Mouse (Mus musculus): ENCODE measurements around the gene Nat8f7. TPM values are rescaled to one million over a fixed set of nuclear protein-coding genes. Genes with fewer than 3 reads are reported as not detected.
"Not testable (repeated sequence)": the region's sequence is repeated elsewhere in the genome, so short reads cannot be mapped to it uniquely, and the experiment has no call there.

Gene Nat8f7
- polyA plus RNA-seq (2011; ENCODE audit: insufficient read depth, insufficient read length, low read depth, missing spikeins) = not detected in 2 replicates

DNA sequence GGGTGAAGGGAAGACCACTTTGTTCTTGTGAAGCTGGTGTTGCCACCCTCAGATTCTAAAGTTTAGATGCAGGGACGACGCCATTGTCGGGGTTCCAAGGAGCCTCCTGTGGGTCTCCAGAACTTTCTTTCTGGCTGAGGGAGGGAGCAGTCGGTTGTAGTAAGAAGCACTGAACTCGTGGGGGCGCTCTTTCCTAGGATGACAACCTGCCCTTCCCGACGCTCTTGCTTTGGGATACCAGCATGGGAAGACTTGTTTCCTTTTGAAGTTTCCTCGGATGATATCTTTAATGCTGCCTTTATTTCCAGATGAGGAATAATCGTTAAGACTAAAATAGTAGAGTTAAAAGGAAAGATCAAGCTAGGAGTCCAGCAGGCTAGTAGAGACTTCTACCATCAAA, at the start of gene Nat8f7:
Nat8f7 (minus strand) TSS at position 101 of the 400 bp plus-strand sequence.
- not testable (repeated sequence) for H3K9ac ChIP-seq (ENCODE audit: low read depth, poor library complexity, severe bottlenecking); H3K4me3 ChIP-seq (ENCODE audit: low read depth, low read length); H3K9me3 ChIP-seq (replicated peaks; ENCODE audit: control insufficient read depth, insufficient read depth, low read length, poor library complexity, severe bottlenecking); H3K4me1 ChIP-seq (ENCODE audit: control insufficient read depth, insufficient read depth, low read length); H3K27ac ChIP-seq (ENCODE audit: insufficient read depth, low read length); H3K36me3 ChIP-seq (ENCODE audit: control insufficient read depth, insufficient read depth, low read length, poor library complexity, severe bottlenecking); H3K27me3 ChIP-seq (ENCODE audit: control insufficient read depth, insufficient read depth, low read length, poor library complexity, severe bottlenecking)

DNA sequence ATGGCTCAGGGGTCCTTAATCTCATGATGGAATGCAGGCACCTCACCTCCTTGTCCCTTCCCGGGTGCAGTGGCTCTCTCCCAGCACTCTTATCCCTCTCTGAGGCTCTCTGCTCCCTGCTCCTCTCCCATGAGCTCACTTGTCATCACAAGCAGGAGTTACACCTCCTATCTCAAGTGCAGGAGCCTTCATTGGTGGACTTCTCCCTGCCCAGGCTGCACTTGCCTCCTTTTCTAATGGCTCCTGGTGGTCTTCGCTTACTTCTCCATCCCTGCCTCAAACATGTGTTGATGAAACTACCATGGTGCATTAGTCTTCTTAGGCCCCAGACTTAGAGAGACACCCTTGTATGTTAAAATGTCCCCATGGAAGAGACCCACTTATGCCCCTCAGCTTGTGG, 49.7 kb upstream of the Nat8f7 start:
- H3K9ac ChIP-seq (ENCODE audit: low read depth, poor library complexity, severe bottlenecking); H3K9me3 ChIP-seq (replicated peaks; ENCODE audit: control insufficient read depth, insufficient read depth, low read length, poor library complexity, severe bottlenecking); H3K36me3 ChIP-seq (ENCODE audit: control insufficient read depth, insufficient read depth, low read length, poor library complexity, severe bottlenecking); H3K4me3 ChIP-seq (ENCODE audit: low read depth, low read length); H3K4me1 ChIP-seq (ENCODE audit: control insufficient read depth, insufficient read depth, low read length); H3K27me3 ChIP-seq (ENCODE audit: control insufficient read depth, insufficient read depth, low read length, poor library complexity, severe bottlenecking); H3K27ac ChIP-seq (ENCODE audit: insufficient read depth, low read length): not testable (repeated sequence)

DNA sequence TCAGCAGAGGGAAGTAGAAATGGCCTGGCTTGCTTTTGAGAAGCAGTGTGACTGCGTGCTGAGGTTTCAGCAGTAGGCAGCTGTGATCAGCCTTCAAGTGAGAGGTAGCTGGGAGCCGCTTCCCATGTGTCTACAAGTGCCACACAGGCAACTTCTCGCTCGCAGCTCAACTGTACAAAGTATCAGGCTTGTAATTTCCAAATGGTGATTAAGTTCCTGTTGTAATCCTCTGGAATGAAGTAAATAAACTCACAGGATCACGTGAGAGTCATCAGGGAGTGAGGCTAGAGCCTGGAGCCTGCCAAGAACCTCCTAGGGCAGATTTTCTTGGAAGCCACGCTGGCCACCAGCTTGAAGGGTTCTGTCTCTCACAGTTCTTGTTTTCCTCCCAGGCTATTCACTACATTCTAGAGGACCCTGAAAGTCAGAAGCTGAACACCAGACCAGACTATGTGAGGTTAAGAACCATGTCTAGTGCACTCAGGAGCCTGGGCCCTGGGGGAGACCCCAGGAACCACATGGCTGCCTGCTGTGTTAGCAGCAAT, 42.8 kb upstream of the Nat8f7 start:
- H3K9me3 ChIP-seq (replicated peaks; ENCODE audit: control insufficient read depth, insufficient read depth, low read length, poor library complexity, severe bottlenecking); H3K9ac ChIP-seq (ENCODE audit: low read depth, poor library complexity, severe bottlenecking); H3K27me3 ChIP-seq (ENCODE audit: control insufficient read depth, insufficient read depth, low read length, poor library complexity, severe bottlenecking); H3K4me1 ChIP-seq (ENCODE audit: control insufficient read depth, insufficient read depth, low read length); H3K4me3 ChIP-seq (ENCODE audit: low read depth, low read length); H3K27ac ChIP-seq (ENCODE audit: insufficient read depth, low read length); H3K36me3 ChIP-seq (ENCODE audit: control insufficient read depth, insufficient read depth, low read length, poor library complexity, severe bottlenecking): not testable (repeated sequence)

DNA sequence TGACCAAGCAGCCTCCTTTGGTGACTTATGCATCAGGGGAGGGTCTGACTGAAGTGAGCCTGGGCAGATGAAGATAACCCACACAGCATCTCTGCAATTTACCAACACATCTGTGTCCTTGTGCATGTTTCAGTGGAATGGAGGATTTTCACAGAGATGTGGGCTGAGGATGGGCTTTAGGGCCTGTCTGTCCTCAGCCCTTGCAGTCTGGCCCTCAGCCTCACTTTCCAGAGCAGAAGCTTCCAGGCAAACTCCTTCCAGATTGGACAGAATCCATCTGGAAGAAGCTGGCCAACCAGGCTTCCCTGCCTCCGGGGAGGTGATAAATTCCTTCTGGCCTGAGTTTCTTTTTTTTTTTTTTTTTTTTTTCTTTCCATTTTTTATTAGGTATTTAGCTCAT, 3.4 kb downstream of the Nat8f7 start:
- H3K27ac ChIP-seq (ENCODE audit: insufficient read depth, low read length); H3K9ac ChIP-seq (ENCODE audit: low read depth, poor library complexity, severe bottlenecking); H3K4me1 ChIP-seq (ENCODE audit: control insufficient read depth, insufficient read depth, low read length); H3K4me3 ChIP-seq (ENCODE audit: low read depth, low read length); H3K36me3 ChIP-seq (ENCODE audit: control insufficient read depth, insufficient read depth, low read length, poor library complexity, severe bottlenecking); H3K9me3 ChIP-seq (replicated peaks; ENCODE audit: control insufficient read depth, insufficient read depth, low read length, poor library complexity, severe bottlenecking); H3K27me3 ChIP-seq (ENCODE audit: control insufficient read depth, insufficient read depth, low read length, poor library complexity, severe bottlenecking): not testable (repeated sequence)

DNA sequence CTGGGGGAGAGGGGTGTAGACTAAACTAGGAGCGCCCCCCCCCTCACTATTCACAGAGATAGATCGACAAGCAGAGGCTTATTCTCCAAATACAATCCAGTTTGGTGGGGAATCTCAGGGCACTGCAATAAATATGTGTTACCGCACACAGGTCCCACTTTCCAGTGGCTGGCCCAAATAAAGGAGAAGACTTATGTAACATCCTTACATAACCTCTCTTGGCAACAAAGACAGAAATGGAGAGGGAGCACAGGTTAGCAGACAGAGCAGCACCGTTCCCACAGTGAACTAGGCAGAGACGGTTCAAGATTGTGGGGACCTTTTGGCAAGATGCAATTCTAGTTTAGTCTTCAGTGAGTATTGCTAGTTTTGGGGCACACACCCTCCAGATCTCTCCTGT, 3.8 kb downstream of the Nat8f7 start:
- H3K4me1 ChIP-seq (ENCODE audit: control insufficient read depth, insufficient read depth, low read length); H3K9ac ChIP-seq (ENCODE audit: low read depth, poor library complexity, severe bottlenecking); H3K9me3 ChIP-seq (replicated peaks; ENCODE audit: control insufficient read depth, insufficient read depth, low read length, poor library complexity, severe bottlenecking); H3K27ac ChIP-seq (ENCODE audit: insufficient read depth, low read length); H3K4me3 ChIP-seq (ENCODE audit: low read depth, low read length); H3K27me3 ChIP-seq (ENCODE audit: control insufficient read depth, insufficient read depth, low read length, poor library complexity, severe bottlenecking); H3K36me3 ChIP-seq (ENCODE audit: control insufficient read depth, insufficient read depth, low read length, poor library complexity, severe bottlenecking): not testable (repeated sequence)

DNA sequence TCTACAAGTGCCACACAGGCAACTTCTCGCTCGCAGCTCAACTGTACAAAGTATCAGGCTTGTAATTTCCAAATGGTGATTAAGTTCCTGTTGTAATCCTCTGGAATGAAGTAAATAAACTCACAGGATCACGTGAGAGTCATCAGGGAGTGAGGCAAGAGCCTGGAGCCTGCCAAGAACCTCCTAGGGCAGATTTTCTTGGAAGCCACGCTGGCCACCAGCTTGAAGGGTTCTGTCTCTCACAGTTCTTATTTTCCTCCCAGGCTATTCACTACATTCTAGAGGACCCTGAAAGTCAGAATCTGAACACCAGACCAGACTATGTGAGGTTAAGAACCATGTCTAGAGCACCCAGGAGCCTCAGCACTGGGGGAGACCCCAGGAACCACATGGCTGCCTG, 11.1 kb downstream of the Nat8f7 start:
- not testable (repeated sequence) for H3K27me3 ChIP-seq (ENCODE audit: control insufficient read depth, insufficient read depth, low read length, poor library complexity, severe bottlenecking); H3K4me1 ChIP-seq (ENCODE audit: control insufficient read depth, insufficient read depth, low read length); H3K9ac ChIP-seq (ENCODE audit: low read depth, poor library complexity, severe bottlenecking); H3K36me3 ChIP-seq (ENCODE audit: control insufficient read depth, insufficient read depth, low read length, poor library complexity, severe bottlenecking); H3K27ac ChIP-seq (ENCODE audit: insufficient read depth, low read length); H3K9me3 ChIP-seq (replicated peaks; ENCODE audit: control insufficient read depth, insufficient read depth, low read length, poor library complexity, severe bottlenecking); H3K4me3 ChIP-seq (ENCODE audit: low read depth, low read length)

Other genes starting within 250 kb of the Nat8f7 start
- 0.24 and 0.43 TPM in 2 replicates for gene Fbxo41, start 210.2 kb downstream of the Nat8f7 start, polyA plus RNA-seq (2011; ENCODE audit: insufficient read depth, insufficient read length, low read depth, missing spikeins)
- not detected in 2 replicates for gene Egr4, start 199.6 kb downstream of the Nat8f7 start, polyA plus RNA-seq (2011; ENCODE audit: insufficient read depth, insufficient read length, low read depth, missing spikeins)
- gene Alms1, start 125.7 kb downstream of the Nat8f7 start, polyA plus RNA-seq (2011; ENCODE audit: insufficient read depth, insufficient read length, low read depth, missing spikeins) = 19.2 and 21.0 TPM in 2 replicates
- gene Nat8f3, start 52.5 kb upstream of the Nat8f7 start, polyA plus RNA-seq (2011; ENCODE audit: insufficient read depth, insufficient read length, low read depth, missing spikeins) = not detected in 2 replicates
- not detected in 2 replicates for gene Nat8f6, start 107.7 kb upstream of the Nat8f7 start, polyA plus RNA-seq (2011; ENCODE audit: insufficient read depth, insufficient read length, low read depth, missing spikeins)
- gene Nat8f5, start 107.8 kb upstream of the Nat8f7 start, polyA plus RNA-seq (2011; ENCODE audit: insufficient read depth, insufficient read length, low read depth, missing spikeins) = not detected in 2 replicates
- gene Nat8, start 118.9 kb upstream of the Nat8f7 start, polyA plus RNA-seq (2011; ENCODE audit: insufficient read depth, insufficient read length, low read depth, missing spikeins) = not detected in 2 replicates
- 0.33 TPM in 1 of 2 replicates, not detected in the other for gene Nat8f2, start 156.0 kb upstream of the Nat8f7 start, polyA plus RNA-seq (2011; ENCODE audit: insufficient read depth, insufficient read length, low read depth, missing spikeins)
- 0.45 and 1.2 TPM in 2 replicates for gene Nat8f4, start 191.7 kb upstream of the Nat8f7 start, polyA plus RNA-seq (2011; ENCODE audit: insufficient read depth, insufficient read length, low read depth, missing spikeins)
- gene Tprkb, start 198.7 kb upstream of the Nat8f7 start, polyA plus RNA-seq (2011; ENCODE audit: insufficient read depth, insufficient read length, low read depth, missing spikeins) = 25.0 and 31.6 TPM in 2 replicates
- gene Nat8f1, start 202.5 kb upstream of the Nat8f7 start, polyA plus RNA-seq (2011; ENCODE audit: insufficient read depth, insufficient read length, low read depth, missing spikeins) = 1.0 and 1.7 TPM in 2 replicates
- 98.4 and 103 TPM in 2 replicates for gene Dusp11, start 248.5 kb upstream of the Nat8f7 start, polyA plus RNA-seq (2011; ENCODE audit: insufficient read depth, insufficient read length, low read depth, missing spikeins)